Mouse (Mus musculus) megakaryocyte, embryonic 14.5 days (primary cell): ENCODE results near the gene Ceacam2.
"Not testable (repeated sequence)": the region's sequence is repeated elsewhere in the genome, so short reads cannot be mapped to it uniquely, and the experiment has no call there.

Source experiments
- FLI1 ChIP-seq: IDR thresholded peaks from 2 replicates; pipeline ENCODE4 v1.6.1; 2012; ENCODE audit warnings: low read length, inconsistent platforms, mixed read lengths
- GATA1 ChIP-seq: IDR thresholded peaks from 3 replicates; pipeline ENCODE4 v1.6.1; 2012; ENCODE audit warnings: mixed read lengths, low read length, inconsistent platforms, borderline replicate concordance

GRCm38 (mm10) chr7:25541464-25541863, 1.8 kb upstream of the Ceacam2 start:
- TF ChIP-seq GATA1, FLI1: not testable (repeated sequence)
